Mouse (Mus musculus) olfactory bulb, adult 2 months (tissue): ENCODE measurements around the gene Guf1.

Source experiments
- CTCF ChIP-seq: fragments of 200-500 bp; IDR thresholded peaks from 2 replicates; pipeline ENCODE4 v1.5.1; 2012; ENCODE audit warnings: low read depth, mild to moderate bottlenecking, low read length, moderate library complexity; ENCODE audit not compliant: insufficient read depth
- POLR2A ChIP-seq: fragments of 200-500 bp; IDR thresholded peaks from 2 replicates; pipeline ENCODE4 v1.6.1; 2012; ENCODE audit warnings: mild to moderate bottlenecking, low read depth, low read length, moderate library complexity; ENCODE audit not compliant: insufficient read depth

DNA sequence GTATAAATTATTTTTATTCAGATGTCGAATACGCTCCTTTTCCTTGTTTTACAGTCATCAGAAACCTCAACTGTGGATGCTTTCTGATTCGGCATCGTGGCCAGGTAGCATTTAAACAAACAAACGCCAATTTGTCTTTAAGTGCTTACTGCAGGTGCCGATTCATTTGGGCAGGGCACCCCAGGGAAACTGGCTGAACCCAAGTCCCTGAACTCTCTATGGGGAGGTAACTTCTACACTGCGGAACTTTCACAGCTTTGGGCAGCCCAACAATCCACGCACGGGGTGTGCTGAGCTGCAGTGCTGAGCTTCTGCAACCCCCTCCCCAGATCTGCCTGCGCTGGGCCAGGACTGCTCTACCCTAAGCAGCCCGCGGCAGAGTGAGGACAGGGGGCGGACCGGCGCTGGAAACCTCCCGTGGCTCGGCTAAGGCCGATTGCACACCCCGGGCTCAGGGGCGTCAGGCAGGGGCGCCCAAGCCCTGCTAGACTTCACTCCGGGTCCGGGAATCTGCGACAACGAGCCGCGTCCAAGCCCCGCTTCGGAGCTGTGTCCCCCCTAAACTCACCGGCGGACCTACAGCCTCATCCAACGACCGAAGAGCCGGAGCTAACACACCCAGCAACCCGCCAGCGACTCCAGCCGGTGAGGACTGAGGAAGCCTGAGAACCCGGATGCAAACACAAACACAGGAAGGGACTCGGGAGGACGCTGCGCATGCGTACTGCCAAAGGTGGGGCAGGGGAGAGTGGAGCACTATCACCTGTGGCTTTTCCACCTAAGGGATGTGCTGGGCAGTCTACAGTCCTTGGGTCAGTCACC, 35.1 kb downstream of the Guf1 start, which contains the start of gene Gnpda2:
- TF ChIP-seq CTCF (no peak), POLR2A (peak; percentile 37; the same call in 1 of the 2 replicates)
